Mouse (Mus musculus) erythroblast, embryonic 14.5 days (primary cell): ENCODE data around the gene Gypa.

Source experiments
- GATA1 ChIP-seq: IDR thresholded peaks from 2 replicates; pipeline ENCODE4 v1.6.1; 2012; ENCODE audit warnings: low read length, inconsistent platforms, mixed read lengths
- TAL1 ChIP-seq: IDR thresholded peaks from 3 replicates; pipeline ENCODE4 v1.6.1; 2012; ENCODE audit warnings: low read length, inconsistent platforms, mixed read lengths

- TF ChIP-seq GATA1 (no peak; the same call in 1 of the 2 replicates), TAL1 (no peak)
These were observed 1.9 kb downstream of the Gypa start for GRCm38 (mm10) chr8:80495527-80495926.
